Mouse (Mus musculus): ENCODE measurements at regions not wholly inside any gene's neighbourhood (a gene's known extent, or its start where the extent isn't known, plus 50 kb on each side); places are given as distances from the start of the nearest gene placed in this dataset.
A peak's percentile ranks its signal among the peaks of the same experiment; 100 is the strongest.
"Not testable (repeated sequence)": the region's sequence is repeated elsewhere in the genome, so short reads cannot be mapped to it uniquely, and the experiment has no call there.

DNA sequence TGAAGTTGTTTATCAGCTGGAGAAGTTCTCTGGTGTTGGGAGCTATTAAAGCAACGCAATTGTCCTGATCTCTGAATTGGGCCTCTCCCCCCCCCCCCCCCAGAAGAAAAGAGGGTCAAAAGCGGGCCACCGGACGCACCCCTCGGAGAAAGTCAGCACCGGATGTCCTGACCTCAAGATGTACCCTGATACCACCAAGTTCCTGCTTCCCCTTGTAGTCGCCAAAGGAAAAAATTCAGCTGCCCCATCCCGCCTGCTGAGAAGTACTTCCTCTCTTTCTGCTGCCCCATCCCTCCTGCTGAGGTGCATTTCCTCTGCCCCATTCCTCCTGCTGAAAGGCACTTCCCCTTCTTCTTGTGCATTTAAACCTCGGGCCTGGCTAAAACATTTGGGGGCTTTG is 1191.1 kb upstream of the 1700008P02Rik start:
- not testable (repeated sequence) for DNase-seq

DNA sequence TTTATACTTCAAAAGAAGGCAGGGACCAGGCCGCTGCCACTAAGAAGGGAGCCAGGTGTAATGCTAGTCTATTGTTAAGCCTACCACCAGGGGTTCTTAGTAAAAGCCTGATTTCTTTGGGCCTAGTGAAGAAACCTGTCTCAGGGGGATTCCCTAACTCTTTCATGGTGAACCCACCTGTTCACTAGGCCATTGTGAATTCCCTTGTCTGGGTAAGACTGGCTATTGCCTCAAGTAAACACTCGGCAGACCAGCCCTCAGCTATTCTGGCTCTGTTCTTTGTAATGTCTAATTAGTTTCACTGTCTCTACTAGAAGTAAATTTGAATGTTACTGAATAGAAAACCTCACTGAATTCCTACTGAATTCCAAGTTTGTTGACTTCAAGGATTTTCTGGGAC is 1184.9 kb upstream of the 1700008P02Rik start:
- DNase-seq = not testable (repeated sequence)

DNA sequence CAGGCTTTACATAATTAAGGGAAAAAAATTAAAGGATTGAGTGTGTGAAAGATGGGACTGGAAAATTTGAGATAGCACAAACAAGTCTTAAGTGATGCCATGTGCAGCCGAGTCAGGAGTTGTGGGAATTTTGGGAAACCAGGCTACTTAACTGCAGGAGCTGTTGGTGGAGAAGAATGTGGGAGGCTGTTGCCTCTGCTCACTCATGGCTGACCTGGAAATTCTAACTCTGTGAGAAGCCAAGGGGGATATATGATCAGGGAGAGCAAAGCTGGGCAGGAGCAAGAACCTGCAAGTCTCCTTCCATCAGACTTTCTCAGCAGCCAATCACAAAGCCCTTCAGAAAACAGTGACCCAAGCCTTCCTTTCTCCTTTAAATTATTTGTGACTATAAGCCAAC is 1184.0 kb upstream of the 1700008P02Rik start:
- no peak for DNase-seq

DNA sequence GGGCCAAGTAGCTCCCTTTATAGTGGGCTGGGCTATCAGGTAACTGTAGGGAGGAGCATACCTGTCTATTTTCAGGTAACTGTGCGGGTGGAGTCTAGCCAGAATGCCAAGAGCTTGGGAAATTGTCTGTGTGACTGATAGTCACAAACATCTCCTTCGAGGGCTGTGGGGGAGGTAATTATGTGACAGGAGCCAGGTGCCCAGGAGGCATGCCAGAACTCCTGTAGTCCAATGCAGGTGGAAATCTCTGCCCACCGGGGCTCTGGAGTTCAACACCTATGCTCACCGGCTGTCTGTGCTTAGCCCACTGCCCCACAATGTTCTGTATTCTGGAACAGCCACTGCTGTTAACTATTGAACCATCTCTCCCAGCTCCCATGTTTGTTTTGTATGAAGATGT is 1179.2 kb upstream of the 1700008P02Rik start:
- no peak for DNase-seq

DNA sequence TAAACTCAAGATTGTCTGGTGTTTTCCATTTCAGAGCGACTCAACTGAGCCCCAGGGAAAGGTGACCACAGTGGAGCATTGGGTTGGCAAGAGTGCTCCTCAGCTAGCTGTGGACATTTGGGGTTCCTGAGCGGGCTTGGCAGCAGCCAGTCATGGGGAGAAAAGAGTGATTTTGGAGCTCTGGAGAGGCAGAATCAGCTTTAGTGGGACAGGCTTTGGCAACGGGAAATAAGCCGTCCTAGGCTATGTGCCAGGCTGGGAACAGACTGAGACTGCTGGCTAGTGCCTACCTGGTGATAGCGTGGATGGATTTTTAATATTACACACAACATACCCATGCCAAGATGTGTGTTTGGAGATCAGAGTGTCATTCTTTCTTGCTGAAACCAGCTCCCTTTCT is 1167.4 kb upstream of the 1700008P02Rik start:
- DNase-seq = peak; percentile 3

DNA sequence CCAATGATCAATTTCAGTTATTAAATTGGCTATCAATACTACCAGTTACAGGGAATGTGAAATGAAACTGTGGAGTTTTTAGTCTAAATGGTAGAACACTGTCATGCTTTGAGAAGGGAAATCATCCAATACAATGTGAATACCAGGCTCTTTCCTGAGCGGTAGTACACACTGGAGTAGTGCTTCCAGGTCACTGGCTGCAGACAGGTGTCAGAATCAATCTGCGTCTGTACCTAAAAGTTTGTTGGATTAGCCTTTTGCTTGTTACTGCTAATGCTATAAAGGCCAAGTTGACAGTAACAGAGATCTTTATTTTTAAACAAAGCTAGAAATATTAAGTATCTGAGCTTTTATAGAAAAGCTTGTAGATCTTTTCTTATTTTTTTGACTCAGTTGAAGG is 1164.9 kb upstream of the 1700008P02Rik start:
- DNase-seq = no peak

DNA sequence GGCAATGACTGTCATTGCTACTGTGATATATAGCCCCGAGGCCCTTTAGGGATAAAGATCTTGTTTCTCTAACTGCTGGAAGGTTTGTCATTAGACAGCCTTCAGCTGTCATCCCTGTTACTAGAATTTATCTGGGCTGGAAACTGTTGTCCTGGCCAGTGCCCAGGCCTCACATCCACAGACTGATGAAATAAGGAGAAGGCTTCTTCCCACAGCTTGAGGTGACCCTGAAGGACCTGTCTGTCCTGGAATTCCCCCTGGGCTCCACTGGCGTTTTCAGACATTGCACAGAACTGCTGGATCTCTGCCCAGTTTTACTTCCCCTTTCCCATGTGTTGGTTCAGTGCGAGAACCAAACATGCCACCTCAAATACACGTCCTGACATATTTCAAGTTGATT is 1135.2 kb upstream of the 1700008P02Rik start:
- no peak for DNase-seq

DNA sequence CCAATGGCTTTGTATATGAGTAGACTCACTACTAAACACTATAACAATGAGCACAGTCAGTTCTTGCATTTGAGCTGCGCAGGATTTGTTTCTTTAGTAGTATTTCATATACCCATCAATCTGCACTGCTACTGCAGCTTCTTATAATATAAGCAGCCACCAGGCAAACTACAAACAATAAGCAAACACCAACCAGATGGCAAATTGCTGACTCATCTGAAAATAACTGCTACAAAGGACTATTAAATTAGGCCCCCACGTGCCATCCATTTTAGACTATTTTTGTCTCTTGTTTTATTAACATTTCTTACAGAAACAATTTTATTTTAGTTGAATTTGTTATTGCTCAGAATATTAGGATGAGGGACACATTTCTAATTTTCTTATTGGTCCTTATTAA is 1093.5 kb upstream of the 1700008P02Rik start:
- no peak for DNase-seq

DNA sequence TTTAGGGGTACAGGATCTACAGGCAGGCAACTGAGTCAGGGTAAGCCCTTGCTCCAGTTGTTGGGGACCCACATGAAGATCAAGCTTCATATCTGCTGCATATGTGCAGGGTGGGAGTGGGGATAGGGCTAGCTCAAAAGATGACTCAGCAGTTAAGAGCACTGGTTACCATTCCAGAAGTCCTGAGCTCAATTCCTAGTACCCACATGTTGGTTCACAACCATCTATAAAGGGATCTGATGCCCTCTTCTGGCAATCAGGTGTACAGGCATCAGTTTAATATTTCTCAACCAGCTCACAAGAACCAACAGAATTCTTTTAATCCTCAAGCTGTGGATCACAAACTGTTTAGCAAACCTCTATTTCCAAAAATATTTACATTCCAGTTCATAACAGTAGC is 1092.9 kb upstream of the 1700008P02Rik start:
- no peak for DNase-seq

DNA sequence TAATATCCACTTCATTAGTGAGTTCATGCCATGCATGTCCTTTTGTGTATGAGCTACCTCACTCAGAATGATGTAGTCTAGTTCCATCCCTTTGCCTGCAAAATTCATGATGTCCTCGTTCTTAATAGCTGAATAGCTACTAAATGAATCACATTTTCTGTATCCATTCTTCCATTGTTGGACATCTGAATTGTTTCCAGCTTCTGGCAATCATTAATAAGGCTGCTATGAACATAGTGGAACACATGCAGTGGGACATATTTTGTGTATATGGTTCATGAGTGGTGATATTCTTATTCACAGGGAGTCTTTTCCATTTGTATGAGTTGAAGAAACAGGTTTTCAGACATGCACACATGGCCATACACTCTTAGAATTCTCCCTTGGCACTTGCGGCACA is 1092.2 kb upstream of the 1700008P02Rik start:
- DNase-seq = no peak

DNA sequence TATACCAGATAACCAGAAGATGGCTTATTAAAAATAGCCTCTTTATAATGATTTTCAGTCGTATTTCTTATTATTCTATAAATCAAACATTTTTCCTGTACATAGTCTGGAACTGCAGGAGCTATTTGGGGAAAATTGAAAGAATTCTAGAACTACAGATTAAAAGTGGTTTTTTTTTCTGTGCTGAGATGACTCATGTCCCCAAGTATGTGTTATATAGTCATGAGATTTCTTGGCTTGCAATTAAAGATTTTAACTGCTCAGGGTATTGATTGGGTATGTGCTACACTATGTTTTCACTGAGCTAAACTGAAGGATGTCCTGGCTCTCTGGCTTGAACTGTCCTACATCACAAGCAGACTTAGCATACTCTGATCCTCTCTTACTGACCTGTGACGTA is 1088.4 kb upstream of the 1700008P02Rik start:
- no peak for DNase-seq

DNA sequence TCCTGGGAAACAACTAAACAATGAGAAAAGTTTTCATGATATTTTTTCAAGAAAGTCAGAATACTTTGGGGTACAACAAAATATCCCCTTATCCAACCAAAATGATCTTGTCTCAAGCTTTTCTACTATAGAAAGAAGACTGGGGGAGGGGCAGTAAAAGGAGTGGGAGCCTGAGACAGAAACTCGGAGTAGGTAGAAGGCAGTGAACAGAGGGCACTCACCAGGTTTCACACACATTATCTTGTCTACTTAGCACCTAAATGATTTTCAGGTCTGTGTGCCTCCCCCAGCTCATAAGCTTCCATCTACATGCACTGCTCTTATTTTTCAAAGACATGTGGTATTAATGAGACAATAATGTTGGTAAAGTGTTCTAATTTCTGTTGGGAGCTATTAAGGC is 1063.3 kb upstream of the 1700008P02Rik start:
- no peak for DNase-seq

DNA sequence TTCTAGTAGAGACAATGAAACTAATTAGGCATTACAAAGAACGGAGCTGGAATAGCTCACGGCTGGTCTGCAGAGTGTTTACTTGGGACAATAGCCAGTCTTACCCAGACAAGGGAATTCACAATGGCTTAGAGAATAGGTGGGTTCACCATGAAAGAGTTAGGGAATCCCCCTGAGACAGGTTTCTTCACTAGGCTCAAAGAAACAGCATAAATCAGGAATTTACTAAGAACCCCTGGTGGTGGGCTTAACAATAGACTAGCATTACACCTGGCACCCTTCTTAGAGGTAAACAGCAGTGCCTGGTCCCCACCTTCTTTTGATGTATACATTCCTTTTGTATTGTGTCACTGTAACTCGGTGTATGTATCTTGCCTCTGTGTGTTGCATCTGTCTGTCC is 1062.6 kb upstream of the 1700008P02Rik start:
- not testable (repeated sequence) for DNase-seq

DNA sequence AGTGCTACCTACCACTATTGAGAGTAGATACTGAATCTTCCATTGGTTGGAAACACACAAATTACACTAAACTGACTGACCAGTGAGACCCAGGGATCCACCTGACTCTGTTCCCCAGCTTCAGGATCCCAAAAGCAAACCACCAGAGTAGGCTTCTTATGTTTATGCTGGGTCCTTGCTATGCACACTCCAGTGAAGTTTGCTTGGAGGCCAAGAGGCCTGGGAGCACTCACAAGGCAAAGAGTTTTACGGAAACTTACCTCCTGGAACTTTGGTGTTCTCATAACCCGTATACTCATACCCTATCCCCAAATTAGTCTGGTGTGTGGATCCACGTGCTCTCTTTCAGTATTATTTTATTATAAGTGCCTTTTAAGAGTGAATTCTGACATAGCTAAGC is 1062.1 kb upstream of the 1700008P02Rik start:
- no peak for DNase-seq

DNA sequence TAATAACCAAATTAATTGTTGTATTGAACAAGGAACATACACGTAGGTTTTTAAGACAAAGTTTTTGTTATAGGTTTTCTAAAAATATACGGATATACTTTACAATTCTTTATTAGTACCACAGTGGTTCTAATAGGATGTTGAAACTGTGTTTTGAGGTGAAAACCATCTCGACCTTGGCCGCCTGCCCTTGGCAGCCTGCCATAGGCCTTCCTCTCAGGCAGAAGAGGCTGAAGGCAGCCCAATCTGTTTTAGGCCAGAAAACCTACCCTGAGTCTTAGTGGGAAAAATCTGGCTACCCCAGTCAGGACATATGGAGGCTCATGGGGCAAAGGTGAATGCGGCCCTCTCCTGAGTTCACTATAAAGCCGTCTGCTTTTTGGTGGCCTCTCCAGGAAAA is 1049.7 kb upstream of the 1700008P02Rik start:
- DNase-seq = no peak

DNA sequence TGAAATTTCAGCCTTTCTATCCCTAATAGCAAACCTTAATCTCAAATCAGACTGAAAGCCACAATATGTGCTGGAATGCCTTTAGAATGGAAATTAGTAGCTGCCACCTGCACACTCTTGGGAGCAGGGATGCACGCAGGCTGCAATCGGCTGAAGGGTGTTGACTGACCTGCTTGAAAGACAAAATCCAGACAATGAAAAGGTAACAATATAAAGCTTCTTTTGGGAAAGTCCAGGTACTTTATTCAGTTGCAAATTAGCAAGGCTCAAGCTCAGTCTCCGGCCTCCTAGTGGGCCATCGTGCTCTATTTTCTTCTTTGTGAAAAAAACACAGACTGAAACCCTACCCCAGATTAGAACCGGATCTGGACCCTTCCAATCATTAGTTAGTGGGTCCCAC is 1047.6 kb upstream of the 1700008P02Rik start:
- DNase-seq = not testable (repeated sequence)

DNA sequence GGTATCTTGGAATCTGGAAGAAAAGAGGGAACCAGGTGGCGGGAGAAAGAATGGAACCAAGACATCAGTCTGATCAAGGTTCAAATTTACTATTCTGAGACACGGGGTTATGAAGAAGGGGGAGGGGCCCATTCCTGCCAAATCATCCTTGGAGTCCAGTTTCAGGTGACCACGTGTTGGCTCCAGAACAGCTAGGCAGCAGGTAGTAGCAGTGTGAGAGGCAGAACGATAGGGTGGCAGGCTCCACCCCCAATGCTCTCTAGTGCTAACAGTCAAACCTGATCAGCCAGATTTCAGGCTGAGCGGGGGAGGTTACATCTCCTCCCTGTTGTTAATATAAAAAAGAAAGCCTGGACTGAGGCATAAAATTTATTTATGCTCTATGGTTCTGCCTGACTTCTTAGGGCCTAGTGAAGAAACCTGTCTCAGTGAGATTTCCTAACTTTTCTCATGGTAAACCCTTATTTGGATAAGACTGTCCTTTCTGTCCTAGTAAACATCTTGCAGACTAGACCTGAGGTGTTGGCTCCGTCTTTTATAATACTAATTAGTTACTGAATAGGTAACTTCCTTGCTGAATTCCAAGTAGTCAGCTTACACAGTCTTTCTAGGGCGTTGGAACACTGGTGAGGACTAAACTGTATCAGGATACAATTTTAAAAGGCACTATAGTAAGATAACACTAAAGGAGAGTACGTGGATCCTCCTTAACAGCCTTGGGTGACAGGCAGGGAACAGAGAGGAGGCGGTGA is 1046.3 kb upstream of the 1700008P02Rik start:
- DNase-seq = not testable (repeated sequence)
